Mouse (Mus musculus): ENCODE measurements at regions not wholly inside any gene's neighbourhood (a gene's known extent, or its start where the extent isn't known, plus 50 kb on each side); places are given as distances from the start of the nearest gene placed in this dataset.

GRCm38 (mm10) chr17:47197957-47198356 lies 170.7 kb upstream of the Mrps10 start:
- Histone ChIP-seq H3K4me2 (ENCODE audit: low read length) (no peak overlapping the region), H3K9me3 (ENCODE audit: control insufficient read depth, low read length) (no peaks in the 10 kb centered on the region), H3K27me3 (replicated peaks; ENCODE audit: control insufficient read depth, insufficient read depth, low read length) (no peaks in the 10 kb centered on the region), H3K4me3 (replicated peaks; ENCODE audit: low read length) (no peak overlapping the region), H3K27ac (ENCODE audit: low read length) (no peak overlapping the region), H3K36me3 (ENCODE audit: control insufficient read depth, insufficient read depth) (0 out of 2 replicates have a peak, but pooled peaks cover 4% of the 10 kb centered on the region), H3K4me1 (replicated peaks; ENCODE audit: control insufficient read depth, insufficient read depth, low read length) (peaks cover 13% of the 10 kb centered on the region), H3K9ac (replicated peaks; ENCODE audit: low read depth, low read length) (no peak overlapping the region)
- peak; percentile 16; the same call in 1 of the 2 replicates for ATAC-seq
- 43% methylated on average over 7 of the region's 7 CpGs for WGBS

DNA sequence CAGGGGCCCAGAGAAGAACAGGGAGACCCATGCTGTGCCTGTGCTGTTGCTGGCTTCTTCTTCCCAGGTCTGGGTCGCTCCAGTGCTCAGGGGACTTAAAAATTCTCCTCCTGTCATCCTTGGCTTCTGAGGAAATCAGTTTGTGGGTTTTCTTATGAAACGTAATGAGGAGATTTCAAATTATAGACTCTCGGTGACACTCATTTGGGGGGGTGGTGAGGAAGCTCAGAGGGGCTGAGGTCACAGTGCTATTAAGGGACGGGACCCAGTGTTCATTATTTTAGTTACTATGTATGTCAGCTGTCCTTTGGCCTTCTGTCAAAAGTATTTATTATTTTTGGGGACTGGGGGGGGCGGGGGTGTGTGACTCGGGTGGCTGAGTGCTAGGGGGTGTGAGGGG lies 171.7 kb upstream of the Mrps10 start:
- WGBS: 58% methylated on average over 6 of the region's 6 CpGs
- Histone ChIP-seq H3K9ac (replicated peaks; ENCODE audit: low read depth, low read length) (no peak overlapping the region), H3K4me3 (replicated peaks; ENCODE audit: low read length) (no peak overlapping the region), H3K27ac (ENCODE audit: low read length) (no peak overlapping the region), H3K9me3 (ENCODE audit: control insufficient read depth, low read length) (no peaks in the 10 kb centered on the region), H3K27me3 (replicated peaks; ENCODE audit: control insufficient read depth, insufficient read depth, low read length) (no peaks in the 10 kb centered on the region), H3K4me1 (replicated peaks; ENCODE audit: control insufficient read depth, insufficient read depth, low read length) (peaks cover 13% of the 10 kb centered on the region), H3K4me2 (ENCODE audit: low read length) (no peak overlapping the region), H3K36me3 (ENCODE audit: control insufficient read depth, insufficient read depth) (0 out of 2 replicates have a peak, but pooled peaks cover 4% of the 10 kb centered on the region)
- no peak for ATAC-seq

- H3K4me2 ChIP-seq (ENCODE audit: low read length): no peak overlapping the region
- WGBS: 78% methylated on average over 7 of the region's 7 CpGs
- H3K4me3 ChIP-seq (replicated peaks; ENCODE audit: low read length): no peak overlapping the region
- peaks cover 13% of the 10 kb centered on the region for H3K4me1 ChIP-seq (replicated peaks; ENCODE audit: control insufficient read depth, insufficient read depth, low read length)
- ATAC-seq: no peak
- H3K27ac ChIP-seq (ENCODE audit: low read length): no peak overlapping the region
- H3K9me3 ChIP-seq (ENCODE audit: control insufficient read depth, low read length): no peaks in the 10 kb centered on the region
- no peaks in the 10 kb centered on the region for H3K27me3 ChIP-seq (replicated peaks; ENCODE audit: control insufficient read depth, insufficient read depth, low read length)
- H3K36me3 ChIP-seq (ENCODE audit: control insufficient read depth, insufficient read depth): 0 out of 2 replicates have a peak, but pooled peaks cover 4% of the 10 kb centered on the region
- H3K9ac ChIP-seq (replicated peaks; ENCODE audit: low read depth, low read length): no peak overlapping the region
These were observed 172.7 kb upstream of the Mrps10 start for GRCm38 (mm10) chr17:47195981-47196380.

- Histone ChIP-seq H3K9ac (replicated peaks; ENCODE audit: low read depth, low read length) (no peak overlapping the region), H3K9me3 (ENCODE audit: control insufficient read depth, low read length) (no peaks in the 10 kb centered on the region), H3K36me3 (ENCODE audit: control insufficient read depth, insufficient read depth) (0 out of 2 replicates have a peak, but pooled peaks cover 4% of the 10 kb centered on the region), H3K4me2 (ENCODE audit: low read length) (no peak overlapping the region), H3K27me3 (replicated peaks; ENCODE audit: control insufficient read depth, insufficient read depth, low read length) (no peaks in the 10 kb centered on the region), H3K27ac (ENCODE audit: low read length) (no peak overlapping the region), H3K4me1 (replicated peaks; ENCODE audit: control insufficient read depth, insufficient read depth, low read length) (peaks cover 13% of the 10 kb centered on the region), H3K4me3 (replicated peaks; ENCODE audit: low read length) (no peak overlapping the region)
- no peak for ATAC-seq
- 95% methylated on average over 14 of the region's 14 CpGs for WGBS
These were observed 174.1 kb upstream of the Mrps10 start for GRCm38 (mm10) chr17:47194463-47195012.

DNA sequence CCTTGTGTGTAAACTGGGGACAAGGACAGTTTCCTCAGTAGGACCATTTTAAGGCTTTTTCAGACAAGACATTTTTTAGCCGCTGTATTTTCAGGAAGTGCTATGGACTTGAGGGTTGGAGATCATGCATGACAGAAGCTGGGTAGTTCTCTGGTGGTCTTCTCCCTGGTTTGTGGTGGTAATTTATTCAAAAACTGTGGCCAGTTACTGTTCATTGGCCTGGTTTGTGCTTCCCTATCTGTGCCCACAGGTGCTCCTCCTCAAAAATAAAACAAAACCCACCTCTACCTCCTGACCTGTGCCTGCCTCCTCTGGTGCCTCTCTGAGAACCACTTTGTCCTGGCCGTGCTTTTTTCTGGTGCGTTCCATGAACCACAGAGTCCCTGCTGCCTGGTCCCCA lies 177.3 kb upstream of the Mrps10 start:
- Histone ChIP-seq H3K4me2 (ENCODE audit: low read length) (no peak overlapping the region), H3K9me3 (ENCODE audit: control insufficient read depth, low read length) (no peaks in the 10 kb centered on the region), H3K4me1 (replicated peaks; ENCODE audit: control insufficient read depth, insufficient read depth, low read length) (no peaks in the 10 kb centered on the region), H3K4me3 (replicated peaks; ENCODE audit: low read length) (no peak overlapping the region), H3K9ac (replicated peaks; ENCODE audit: low read depth, low read length) (no peak overlapping the region), H3K27ac (ENCODE audit: low read length) (no peak overlapping the region), H3K36me3 (ENCODE audit: control insufficient read depth, insufficient read depth) (0 out of 2 replicates have a peak, but pooled peaks cover 4% of the 10 kb centered on the region), H3K27me3 (replicated peaks; ENCODE audit: control insufficient read depth, insufficient read depth, low read length) (no peaks in the 10 kb centered on the region)
- 94% methylated on average over 3 of the region's 3 CpGs for WGBS
- no peak for ATAC-seq

- H3K27me3 ChIP-seq (replicated peaks; ENCODE audit: control insufficient read depth, insufficient read depth, low read length): no peaks in the 10 kb centered on the region
- H3K27ac ChIP-seq (ENCODE audit: low read length): no peak overlapping the region
- ATAC-seq: no peak
- no peaks in the 10 kb centered on the region for H3K9me3 ChIP-seq (ENCODE audit: control insufficient read depth, low read length)
- no peak overlapping the region for H3K4me3 ChIP-seq (replicated peaks; ENCODE audit: low read length)
- 85% methylated on average over 7 of the region's 7 CpGs for WGBS
- 0 out of 2 replicates have a peak, but pooled peaks cover 2% of the 10 kb centered on the region for H3K36me3 ChIP-seq (ENCODE audit: control insufficient read depth, insufficient read depth)
- H3K4me2 ChIP-seq (ENCODE audit: low read length): no peak overlapping the region
- no peaks in the 10 kb centered on the region for H3K4me1 ChIP-seq (replicated peaks; ENCODE audit: control insufficient read depth, insufficient read depth, low read length)
- no peak overlapping the region for H3K9ac ChIP-seq (replicated peaks; ENCODE audit: low read depth, low read length)
These were observed 178.9 kb upstream of the Mrps10 start for GRCm38 (mm10) chr17:47189770-47190169.

- ATAC-seq: no peak
- no peak overlapping the region for H3K9ac ChIP-seq (replicated peaks; ENCODE audit: low read depth, low read length)
- WGBS: 84% methylated on average over 6 of the region's 6 CpGs
- no peaks in the 10 kb centered on the region for H3K9me3 ChIP-seq (ENCODE audit: control insufficient read depth, low read length)
- H3K4me2 ChIP-seq (ENCODE audit: low read length): no peak overlapping the region
- no peak overlapping the region for H3K27ac ChIP-seq (ENCODE audit: low read length)
- no peak overlapping the region for H3K4me3 ChIP-seq (replicated peaks; ENCODE audit: low read length)
- H3K4me1 ChIP-seq (replicated peaks; ENCODE audit: control insufficient read depth, insufficient read depth, low read length): no peaks in the 10 kb centered on the region
- H3K27me3 ChIP-seq (replicated peaks; ENCODE audit: control insufficient read depth, insufficient read depth, low read length): no peaks in the 10 kb centered on the region
- no peaks in the 10 kb centered on the region for H3K36me3 ChIP-seq (ENCODE audit: control insufficient read depth, insufficient read depth)
These were observed 173.8 kb upstream of the Ubr2 start for GRCm38 (mm10) chr17:47184148-47184547.

- Histone ChIP-seq H3K36me3 (ENCODE audit: control insufficient read depth, insufficient read depth) (no peaks in the 10 kb centered on the region), H3K9ac (replicated peaks; ENCODE audit: low read depth, low read length) (no peak overlapping the region), H3K4me1 (replicated peaks; ENCODE audit: control insufficient read depth, insufficient read depth, low read length) (peaks cover 17% of the 10 kb centered on the region), H3K4me3 (replicated peaks; ENCODE audit: low read length) (no peak overlapping the region), H3K9me3 (ENCODE audit: control insufficient read depth, low read length) (no peaks in the 10 kb centered on the region), H3K4me2 (ENCODE audit: low read length) (no peak overlapping the region), H3K27ac (ENCODE audit: low read length) (no peak overlapping the region), H3K27me3 (replicated peaks; ENCODE audit: control insufficient read depth, insufficient read depth, low read length) (no peaks in the 10 kb centered on the region)
- no peak for ATAC-seq
- WGBS: 76% methylated on average over 6 of the region's 6 CpGs
These were observed 171.8 kb upstream of the Ubr2 start for GRCm38 (mm10) chr17:47182118-47182517.

- Histone ChIP-seq H3K4me2 (ENCODE audit: low read length) (no peak overlapping the region), H3K9ac (replicated peaks; ENCODE audit: low read depth, low read length) (no peak overlapping the region), H3K9me3 (ENCODE audit: control insufficient read depth, low read length) (no peaks in the 10 kb centered on the region), H3K4me3 (replicated peaks; ENCODE audit: low read length) (no peak overlapping the region), H3K27ac (ENCODE audit: low read length) (no peak overlapping the region), H3K27me3 (replicated peaks; ENCODE audit: control insufficient read depth, insufficient read depth, low read length) (no peaks in the 10 kb centered on the region), H3K36me3 (ENCODE audit: control insufficient read depth, insufficient read depth) (no peaks in the 10 kb centered on the region), H3K4me1 (replicated peaks; ENCODE audit: control insufficient read depth, insufficient read depth, low read length) (peaks cover 17% of the 10 kb centered on the region)
- 83% methylated on average over 5 of the region's 5 CpGs for WGBS
- ATAC-seq: no peak
These were observed 169.1 kb upstream of the Ubr2 start for GRCm38 (mm10) chr17:47179410-47179809.

- Histone ChIP-seq H3K36me3 (ENCODE audit: control insufficient read depth, insufficient read depth) (no peaks in the 10 kb centered on the region), H3K4me3 (replicated peaks; ENCODE audit: low read length) (no peak overlapping the region), H3K9me3 (ENCODE audit: control insufficient read depth, low read length) (no peaks in the 10 kb centered on the region), H3K4me1 (replicated peaks; ENCODE audit: control insufficient read depth, insufficient read depth, low read length) (peaks cover 17% of the 10 kb centered on the region), H3K9ac (replicated peaks; ENCODE audit: low read depth, low read length) (no peak overlapping the region), H3K4me2 (ENCODE audit: low read length) (no peak overlapping the region), H3K27ac (ENCODE audit: low read length) (0 out of 2 replicates have a peak overlapping the region, but pooled peaks have one; percentile 13), H3K27me3 (replicated peaks; ENCODE audit: control insufficient read depth, insufficient read depth, low read length) (no peaks in the 10 kb centered on the region)
- ATAC-seq: no peak
- 56% methylated on average over 5 of the region's 5 CpGs for WGBS
These were observed 168.3 kb upstream of the Ubr2 start for GRCm38 (mm10) chr17:47178705-47179104.
